Mouse (Mus musculus): ENCODE measurements around the gene Grin1.

Gene Grin1

DNA sequence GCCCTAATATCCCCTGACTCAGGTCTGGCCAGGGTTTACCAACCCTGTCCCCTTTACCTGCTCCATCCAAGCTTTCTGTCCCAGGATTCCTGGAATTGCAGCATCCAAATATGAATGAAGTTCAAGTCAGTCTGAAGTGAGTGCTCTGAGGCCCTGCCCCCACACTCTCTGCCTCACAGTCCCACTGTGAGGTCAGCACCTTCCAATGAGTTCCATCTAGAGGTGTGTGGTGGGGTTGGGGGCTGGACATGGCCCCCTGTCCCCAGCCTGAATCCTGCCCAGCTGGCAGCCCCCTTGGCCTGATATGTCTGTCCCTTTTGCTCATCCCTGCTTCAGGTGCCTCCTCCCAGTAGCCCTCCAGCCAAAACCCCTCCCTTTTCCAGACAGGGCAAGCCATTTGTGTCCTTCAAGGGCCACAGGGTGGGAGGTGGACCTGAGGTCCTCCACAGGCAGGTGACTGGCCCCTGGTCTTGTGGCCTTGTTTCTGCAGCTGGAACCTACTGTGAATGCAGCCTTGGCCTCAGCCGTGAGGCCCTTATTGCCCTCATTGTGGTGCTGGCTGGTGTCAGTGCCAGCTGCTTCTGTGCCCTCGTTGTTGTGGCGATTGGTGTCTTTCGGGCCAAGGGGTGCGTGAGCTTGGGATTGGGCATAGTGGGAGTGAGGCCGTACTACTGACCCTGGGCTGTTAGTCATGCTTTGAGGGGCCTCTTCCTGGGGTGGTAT is 30.9 kb downstream of the Grin1 start, which contains the start of gene Tmem210:
Gene Tmem210 (plus strand): TSS at position 219 of the 723 bp plus-strand sequence.
- DNase-seq (ENCODE audit: low spot score in 2 of 2), result no peak

DNA sequence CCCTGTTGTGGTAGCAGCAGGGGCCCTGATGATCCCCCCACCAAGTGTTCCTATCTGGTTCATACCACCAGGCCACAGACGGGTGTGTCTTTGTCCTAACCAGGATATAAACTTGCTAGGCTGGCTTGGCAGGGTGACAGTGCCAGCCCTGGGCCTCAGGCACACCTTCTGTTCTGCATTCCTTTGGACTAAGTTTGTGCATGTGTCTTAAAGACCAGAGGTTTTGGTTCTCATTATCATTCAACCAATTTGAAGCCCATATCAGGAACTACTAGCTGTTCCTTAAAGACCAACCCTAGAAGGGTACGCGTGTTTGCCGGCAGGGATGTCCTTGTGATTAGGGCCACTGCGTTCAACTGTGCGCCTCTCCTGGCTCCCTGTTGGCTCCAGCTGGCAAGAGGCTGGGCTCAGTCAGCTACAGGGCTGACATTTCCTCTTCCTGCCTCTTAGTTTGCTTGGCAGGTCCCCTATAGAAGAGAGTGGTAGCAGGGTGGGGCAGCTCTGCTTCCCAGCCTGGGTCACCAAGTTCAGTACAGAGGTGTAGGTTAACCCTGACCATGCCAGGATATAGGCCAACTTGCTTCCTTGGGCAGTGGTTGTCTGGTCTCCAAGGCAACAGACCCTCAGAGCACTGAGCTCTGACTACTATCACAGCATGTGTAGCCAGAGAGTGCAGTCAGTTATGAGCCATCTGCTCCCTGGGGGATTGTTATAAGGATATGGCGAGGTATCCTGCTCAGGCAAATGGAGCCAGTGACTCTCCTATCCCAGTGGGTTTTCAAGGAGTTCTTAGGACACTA is 31.9 kb downstream of the Grin1 start:
- DNase-seq (ENCODE audit: low spot score in 2 of 2), result peak; percentile 67 to 76

DNA sequence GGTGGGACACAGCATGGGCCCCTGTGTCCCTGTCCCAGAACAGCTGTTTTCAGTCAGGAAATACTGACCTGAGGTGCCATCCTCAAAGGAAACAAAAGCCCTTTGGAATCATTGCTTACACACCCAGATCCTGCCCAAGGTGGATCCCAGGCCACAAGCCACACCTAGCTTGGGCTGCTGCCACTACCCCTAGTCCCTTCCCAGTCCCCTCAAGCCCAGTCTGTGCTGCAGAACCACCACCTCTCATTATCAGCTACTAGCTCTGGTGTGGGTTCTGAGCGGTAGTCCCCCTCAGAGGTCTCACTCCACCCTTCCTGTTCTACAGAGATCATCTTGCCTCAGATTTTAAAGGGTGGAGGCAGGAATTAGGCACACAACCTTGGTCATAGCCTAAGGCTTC is 32.7 kb downstream of the Grin1 start:
- DNase-seq (ENCODE audit: low spot score in 2 of 2), result no peak

DNA sequence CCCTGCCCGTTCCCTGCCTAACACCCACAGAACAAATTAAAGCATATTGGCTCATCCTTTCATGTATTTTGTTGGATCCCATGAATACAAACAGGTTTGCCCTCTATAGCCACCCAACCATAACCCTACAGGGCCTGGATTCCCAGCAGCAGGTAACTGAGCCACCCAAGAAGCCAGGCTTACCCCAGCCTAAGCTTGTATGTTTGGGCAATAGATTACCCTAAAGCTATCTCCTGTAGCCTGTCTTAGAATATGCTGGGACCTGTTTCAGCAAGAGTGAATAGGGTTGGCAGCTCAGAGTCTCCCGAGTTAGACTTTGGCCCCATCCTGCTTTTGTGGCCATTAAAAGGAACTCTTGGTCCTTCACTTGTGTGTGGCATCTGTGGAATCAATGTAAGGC is 33.4 kb downstream of the Grin1 start:
- no peak for DNase-seq (ENCODE audit: low spot score in 2 of 2)

DNA sequence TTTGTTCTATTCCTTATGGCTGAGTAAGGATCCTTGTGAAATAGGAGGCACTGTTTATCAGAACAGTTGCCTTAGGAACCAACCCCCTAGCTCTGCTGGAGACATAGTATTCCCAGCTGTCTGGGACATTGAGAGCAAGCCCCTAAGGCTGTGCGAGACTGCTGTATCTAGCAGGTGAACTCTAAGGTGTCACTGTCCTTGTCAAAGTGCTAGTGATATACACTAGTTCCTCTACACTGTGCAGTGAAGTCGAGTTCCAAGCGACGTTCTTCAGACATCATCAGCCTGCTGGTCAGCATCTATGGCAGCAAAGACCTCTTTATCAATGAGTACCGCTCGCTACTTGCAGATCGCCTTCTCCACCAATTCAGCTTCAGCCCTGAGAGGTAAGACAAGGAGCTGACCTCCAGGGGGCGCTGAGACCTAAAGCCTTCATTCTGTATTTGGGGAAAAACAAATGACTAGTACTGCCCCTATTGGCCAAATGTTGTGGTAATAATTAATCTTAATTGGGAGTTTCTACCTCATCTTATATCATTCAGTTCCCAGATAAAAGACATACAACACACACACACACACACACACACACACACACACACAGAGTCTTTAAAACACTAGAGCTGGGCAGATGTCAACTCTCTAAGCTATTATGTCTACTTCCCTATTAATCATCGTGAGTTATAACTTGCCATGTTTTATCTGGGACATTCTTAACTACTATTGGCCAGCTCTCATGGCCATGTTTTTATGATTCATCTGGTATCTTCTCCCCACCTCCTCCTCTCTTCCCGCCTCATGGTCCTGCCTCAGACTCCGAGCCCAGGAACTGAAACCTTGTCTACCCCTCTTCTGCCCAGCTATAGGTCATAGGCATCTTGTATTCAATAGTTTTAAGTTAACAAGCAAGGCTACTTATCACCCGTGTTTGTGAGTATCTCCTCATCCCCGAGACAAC is 39.8 kb downstream of the Grin1 start:
- peak; percentile 79 for DNase-seq (ENCODE audit: low spot score in 2 of 2)

DNA sequence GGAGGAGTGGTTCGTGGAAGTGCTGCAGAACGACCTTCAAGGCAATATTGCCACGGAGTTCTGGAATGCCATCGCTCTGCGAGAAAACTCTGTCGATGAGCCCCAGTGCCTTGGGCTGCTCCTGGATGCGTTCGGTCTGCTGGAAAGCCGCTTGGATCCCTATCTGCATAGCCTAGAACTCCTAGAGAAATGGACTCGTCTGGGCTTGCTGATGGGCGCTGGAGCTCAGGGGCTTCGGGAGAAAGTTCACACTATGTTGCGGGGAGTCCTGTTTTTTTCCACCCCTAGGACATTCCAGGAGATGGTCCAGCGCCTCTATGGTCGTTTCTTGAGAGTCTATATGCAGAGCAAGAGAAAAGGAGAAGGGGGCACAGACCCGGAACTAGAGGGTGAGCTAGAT is 46.0 kb downstream of the Grin1 start:
- DNase-seq (ENCODE audit: low spot score in 2 of 2), result no peak

DNA sequence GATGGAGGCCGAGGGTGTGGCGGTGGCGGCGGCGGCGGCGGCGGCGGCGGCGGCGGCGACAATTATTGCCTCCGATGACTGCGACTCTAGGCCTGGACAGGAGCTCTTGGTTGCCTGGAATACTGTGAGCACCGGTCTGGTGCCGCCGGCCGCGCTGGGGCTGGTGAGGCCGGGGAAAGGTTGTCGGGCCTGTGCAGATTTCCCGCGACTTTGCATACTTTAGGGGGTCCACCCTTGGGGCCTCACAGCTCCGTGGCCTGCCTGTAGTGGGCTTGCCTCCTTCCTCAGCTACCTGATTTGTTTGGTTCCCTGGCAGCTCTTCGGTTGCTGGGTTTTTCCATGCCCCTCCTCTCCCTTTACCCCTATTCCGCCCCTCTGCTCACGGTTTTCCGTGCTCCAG is 46.5 kb downstream of the Grin1 start:
- no peak for DNase-seq (ENCODE audit: low spot score in 2 of 2)

DNA sequence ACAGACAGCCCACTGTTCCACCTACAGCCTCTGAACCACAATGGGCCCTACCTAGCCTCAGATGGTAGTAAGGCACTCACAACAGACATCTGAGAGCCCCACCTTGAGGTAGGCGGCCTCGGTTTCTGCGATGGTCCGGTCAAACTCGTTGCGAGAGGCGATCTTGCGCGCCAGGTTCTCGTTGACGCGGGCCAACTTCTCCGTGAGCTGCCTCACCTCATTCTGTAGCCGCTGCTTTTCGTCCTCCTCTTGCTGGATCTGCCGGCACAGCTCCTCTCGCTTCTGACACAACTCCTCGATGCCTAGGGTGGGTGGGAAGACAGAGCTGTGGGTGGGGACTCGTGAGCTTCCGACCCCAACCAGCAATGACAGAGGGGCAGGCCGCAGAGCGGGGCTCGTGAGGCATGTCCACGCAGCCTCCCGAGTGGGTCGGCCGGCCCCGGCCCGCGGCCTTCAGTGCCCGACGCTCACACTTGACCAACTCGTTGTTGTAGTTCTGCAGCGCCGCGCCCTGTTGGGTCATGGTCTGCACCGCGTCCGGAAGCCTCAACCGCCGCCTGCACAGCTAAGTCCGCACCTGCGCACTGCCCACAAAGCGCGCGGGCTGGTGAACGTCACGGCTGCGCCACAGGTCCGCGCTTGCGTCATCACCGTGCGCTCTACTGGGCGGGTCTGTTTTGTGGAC is 47.0 kb downstream of the Grin1 start, which contains the start of the genes Ssna1 and Anapc2:
Gene Ssna1 (minus strand): TSS at position 612 of the 685 bp plus-strand sequence.
Gene Anapc2 (plus strand): TSS at position 652 of the 685 bp plus-strand sequence.
- peak; percentile 98 for DNase-seq (ENCODE audit: low spot score in 2 of 2)

DNA sequence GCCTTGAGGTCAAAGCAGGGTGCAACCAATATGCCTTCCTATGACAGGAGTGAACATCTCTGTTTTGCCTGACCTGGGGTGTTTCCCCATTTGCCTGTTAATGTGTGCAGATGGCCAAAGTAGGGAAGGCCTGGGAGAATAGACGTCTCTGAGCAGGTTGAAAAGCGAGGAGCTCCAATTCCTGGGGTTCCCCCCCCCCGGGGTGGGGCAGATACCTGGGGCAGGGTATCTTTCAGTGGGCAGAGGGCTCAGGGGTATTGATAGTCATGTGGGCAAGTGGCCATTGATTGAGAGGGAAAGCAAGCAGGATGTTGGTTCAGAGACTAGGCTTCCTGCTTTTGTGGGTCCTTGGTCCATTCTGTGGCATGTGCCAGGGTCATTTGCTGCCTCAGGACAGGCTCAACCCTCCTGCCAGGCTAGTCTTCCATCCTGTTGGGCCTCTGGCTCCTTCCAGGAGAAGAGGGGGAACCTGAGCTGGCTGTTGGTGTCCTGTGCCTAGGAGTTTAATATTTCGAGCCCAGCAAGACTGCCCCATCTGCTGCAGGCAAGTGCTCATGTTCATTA is 51.2 kb downstream of the Grin1 start:
- no peak for DNase-seq (ENCODE audit: low spot score in 2 of 2)

DNA sequence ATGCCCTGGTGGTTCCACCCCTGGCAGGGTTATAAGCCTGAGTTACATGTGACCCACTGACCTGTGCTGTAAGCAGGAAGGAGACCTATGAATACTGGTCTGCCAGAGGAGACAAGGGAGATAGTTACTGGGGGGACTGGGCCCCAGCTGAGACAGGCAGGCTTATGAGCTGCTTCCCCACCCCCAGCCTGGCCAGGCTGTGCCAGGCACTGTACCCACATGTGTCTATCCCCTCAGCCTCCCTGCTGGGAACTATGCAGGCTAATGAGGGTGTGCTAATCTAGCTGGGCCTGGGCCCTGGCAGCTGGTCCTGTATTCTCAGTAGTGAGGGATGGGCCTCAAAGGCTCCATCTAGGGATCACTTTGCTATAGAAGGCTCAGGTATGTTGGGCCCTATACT is 51.7 kb downstream of the Grin1 start:
- no peak for DNase-seq (ENCODE audit: low spot score in 2 of 2)

DNA sequence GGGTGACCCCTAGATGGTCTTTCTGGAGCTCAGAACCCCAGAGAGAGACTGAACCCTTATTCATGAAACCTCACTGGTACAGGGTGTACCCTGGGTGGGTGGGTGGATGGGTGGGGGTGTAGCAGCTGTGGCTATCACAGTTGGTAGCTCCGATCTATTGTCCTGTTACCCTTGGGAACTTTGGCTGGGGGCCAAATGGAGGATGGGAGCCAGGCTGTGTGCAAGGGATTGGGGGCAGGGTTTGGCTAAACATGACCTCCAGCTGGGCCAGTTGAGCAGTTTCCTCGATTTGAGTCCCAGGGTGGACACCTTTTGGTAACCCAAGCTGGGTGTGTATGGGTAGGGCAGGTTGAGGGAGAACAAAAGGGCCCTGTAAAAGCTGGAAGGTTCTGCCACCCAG is 52.3 kb downstream of the Grin1 start:
- DNase-seq (ENCODE audit: low spot score in 2 of 2), result peak in 1 of 2 experiments; percentile 66

DNA sequence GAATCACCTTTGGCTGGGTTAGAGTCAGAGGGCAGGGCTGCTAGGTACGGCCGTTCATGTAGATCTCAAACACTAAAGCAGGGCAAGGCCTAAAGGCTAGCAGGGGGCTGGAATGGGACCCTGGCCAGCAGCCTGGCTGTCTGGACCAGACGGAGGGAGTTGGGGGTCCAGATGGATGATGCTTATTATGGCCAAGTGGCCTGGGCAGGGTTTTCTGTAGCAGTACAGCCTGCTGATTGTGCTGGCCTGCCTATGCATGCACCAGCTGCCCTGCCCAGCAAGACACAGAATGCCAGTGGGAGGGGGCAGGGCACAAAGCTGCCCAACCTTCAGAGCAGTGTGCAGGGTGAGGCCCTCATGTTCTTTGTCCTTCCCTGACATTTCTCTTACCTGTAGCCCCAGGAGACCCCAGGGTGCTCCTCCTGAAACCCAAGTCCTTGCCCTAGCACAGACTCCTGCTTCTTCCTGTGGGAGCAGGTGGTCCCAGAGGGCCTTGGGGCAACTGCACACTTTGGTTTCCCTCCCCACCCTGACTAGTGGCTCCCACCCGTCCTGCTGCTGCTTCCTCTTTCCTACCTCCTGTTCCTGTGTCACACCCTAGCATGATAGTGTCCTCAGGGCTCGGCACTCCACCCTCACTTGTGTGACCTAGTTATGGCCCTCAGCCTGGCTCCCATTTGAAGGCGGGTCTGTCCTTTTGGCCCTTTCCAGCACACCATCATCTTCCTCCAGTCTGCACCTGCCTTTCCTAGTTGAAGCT is 52.9 kb downstream of the Grin1 start:
- peak in 1 of 2 experiments; percentile 62 for DNase-seq (ENCODE audit: low spot score in 2 of 2)

DNA sequence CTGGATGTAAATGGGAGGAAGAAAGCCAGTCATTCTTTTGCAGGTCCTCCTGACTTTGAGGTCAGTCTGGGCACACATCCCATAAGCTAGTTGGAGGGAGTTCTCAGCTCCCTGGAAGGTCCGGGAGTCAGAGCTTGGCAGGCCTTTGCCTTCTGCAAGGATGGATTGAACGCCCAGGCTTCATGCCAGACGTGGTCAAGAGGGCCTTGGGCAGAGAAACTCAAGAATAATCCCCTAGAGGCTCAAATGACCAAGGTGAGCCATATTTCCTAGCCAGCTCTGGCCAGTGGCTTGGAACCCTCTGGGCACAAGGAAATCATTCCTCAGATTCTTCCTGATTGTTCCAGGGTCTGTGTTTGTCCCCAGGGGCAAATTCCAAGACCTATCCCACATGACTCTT is 54.1 kb downstream of the Grin1 start:
- DNase-seq (ENCODE audit: low spot score in 2 of 2), result no peak

DNA sequence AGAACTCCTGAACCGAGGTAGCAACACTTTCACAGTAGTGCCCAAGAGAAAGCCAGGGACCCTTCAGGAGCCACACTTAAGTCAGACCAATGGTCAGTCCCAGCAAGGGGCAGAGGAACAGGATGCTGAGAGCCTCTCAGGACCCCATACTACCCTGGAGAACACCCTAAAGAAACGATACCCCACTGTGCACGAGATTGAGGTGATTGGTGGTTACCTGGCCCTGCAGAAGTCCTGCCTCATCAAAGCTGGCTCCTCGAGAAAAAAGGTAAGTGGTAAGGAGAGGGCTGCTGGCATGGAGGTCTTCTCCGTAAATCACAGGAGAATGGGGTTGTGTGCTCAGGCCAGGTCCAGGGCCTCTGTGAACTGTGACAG is 54.7 kb downstream of the Grin1 start:
- DNase-seq (ENCODE audit: low spot score in 2 of 2), result no peak

DNA sequence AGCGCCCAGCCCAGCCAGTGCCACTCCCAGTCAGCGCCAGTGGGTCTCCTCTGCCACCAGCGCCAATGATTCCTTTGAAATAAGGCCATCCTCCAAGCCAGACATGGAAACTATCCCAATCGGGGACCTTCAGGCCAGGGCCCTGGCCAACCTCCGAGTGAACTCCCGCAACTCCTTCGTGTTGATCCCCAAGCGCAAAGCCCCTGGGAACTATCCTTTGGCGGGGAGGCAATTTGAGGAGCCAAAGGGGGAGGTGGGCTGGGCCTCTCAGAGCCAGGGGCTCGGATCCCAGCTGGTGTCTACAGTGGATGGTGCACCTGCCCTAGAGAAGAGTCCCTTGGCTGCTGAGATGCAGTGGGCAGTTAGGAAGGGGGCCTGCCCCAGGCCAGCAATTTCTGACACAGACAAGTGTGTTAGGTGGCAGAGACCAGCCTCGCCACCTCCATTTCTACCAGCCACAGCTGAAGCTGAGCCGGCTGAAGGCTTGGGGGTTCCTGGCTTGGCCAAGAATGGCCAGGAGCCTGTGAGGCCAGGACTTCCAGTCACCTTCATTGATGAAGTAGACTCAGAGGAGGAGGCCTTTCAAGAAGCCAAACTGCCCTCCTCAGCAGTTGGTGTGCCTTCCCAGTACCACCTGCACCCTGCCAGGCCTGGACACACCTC is 55.2 kb downstream of the Grin1 start:
- DNase-seq (ENCODE audit: low spot score in 2 of 2), result no peak

DNA sequence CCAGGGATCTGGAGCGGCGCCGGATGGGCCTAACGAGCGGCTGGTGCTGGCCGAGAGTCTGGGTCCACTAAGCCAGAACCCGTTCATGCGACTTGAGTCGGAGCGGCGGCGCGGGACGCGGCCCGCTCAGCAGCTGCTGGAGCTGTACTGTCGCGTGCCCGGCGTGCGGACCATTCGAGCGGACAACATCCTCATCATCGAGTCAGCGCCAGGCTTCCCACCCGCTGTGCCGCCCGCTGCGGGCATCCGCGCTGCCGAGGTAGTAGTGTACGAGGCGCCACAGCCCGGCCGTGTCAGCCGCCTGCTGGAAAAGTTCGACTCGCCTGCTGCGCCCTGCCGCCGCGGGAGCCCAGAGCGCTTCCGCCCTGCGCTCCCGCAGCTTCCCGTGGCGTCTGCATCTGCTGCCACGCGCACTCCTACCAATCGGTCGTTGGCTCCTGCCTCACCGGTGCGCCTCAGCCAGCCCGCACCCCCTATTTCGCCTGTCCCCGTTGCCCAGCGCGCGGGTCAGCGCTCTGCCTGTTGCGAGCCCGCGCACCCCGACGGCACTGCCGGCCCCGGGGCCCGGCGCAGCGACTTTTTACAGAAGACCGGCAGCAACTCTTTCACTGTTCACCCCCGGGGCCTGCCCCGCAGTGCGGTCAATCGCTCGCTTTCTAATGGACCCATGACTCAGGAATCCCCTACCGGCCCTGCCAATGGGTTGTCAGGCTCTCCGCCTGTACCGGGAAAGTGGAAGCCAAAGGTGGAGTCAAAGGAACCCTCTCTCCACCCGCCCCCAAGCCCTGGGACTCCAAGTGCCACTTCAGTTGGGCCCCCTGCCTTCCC is 56.0 kb downstream of the Grin1 start:
- DNase-seq (ENCODE audit: low spot score in 2 of 2), result no peak

DNA sequence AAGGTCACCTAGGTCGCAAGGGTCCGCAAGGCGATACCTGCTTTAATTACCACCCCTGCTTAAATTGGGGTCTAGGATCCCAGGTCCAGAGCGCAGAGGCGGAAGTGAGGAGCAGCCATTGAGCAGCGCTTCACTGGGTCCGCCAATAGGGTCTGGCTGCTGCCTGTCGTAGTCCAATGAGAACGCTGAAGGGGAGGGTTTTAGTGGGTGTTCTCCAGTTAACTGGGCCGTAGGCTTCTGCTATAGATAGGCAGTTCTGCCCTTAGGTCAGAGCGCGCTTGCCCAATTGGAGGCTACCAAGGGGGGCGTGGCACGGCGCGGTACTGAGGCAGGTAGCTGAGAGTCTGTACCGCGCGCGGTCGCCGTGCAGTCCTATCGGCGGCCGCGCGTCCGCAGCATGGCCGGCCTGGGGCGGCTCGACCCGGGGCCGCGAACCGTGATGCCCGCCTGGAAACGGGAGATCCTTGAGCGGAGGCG is 56.7 kb downstream of the Grin1 start, which contains the start of gene Tprn:
Gene Tprn (plus strand): TSS at position 328 of the 477 bp plus-strand sequence.
- peak; percentile 89 to 95 for DNase-seq (ENCODE audit: low spot score in 2 of 2)

DNA sequence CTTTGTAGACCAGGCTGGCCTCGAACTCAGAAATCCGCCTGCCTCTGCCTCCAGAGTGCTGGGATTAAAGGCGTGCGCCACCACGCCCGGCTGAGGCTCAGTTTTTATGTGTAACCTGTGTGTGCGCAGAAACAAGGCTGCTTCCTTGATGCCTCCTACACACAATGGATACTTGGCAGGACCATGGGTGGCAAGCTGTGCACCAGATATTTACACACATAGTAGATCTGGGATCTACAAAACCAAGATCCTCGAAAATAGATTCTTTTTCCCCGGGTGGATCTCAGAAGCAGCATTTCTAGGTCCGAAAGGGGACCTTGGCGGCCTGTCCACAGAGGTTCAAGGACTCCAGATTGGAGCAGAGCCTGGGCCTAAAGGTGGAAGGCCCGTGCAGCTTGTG is 57.1 kb downstream of the Grin1 start:
- DNase-seq (ENCODE audit: low spot score in 2 of 2), result no peak

Data from urinary bladder, postnatal 36 days (tissue).